Comparison of ENCODE assay signal across 1 mouse cellular context in the genomic region with DNA sequence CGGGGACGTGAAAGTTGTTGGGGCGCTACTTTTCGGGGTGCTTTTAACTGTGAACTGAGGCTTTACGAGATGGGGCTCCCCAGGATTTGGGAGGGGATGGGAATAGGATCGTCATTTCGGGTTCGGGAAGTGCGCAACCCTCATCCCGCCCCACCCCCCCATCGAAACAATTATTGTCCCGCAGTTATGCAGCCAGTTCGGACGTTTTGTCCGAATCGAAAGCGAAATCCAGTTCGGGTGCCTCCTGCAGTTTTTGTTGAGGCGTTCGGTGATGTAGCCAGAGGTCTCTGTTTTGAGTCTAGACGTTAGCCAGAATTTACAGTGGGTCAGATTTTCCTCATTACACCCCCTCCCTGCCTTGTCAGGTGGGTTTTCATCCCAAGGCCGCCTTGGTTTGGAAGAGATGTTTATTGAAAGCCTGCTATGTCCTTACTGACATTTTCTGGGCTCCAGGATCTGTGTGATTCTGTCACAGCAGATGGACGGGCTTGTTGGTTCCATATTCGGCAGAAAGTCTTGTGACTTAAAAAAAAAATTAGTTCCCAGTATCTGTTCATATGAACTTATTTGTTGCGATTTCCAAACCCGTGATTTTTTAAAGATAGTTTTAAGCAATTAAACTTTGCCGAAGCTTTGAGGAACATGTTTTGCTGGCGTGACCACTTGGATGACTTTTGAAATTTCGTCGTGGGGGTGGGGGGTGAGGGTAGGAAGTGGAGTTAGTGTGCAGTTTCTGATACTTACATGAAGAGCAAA.
TF ChIP-seq lines count a peak whose summit lies in the region.

No protein-coding gene starts in this region.

TF ChIP-seq in CH12.LX, 34 proteins besides CTCF, POLR2A, EP300 and RAD21:
- no peak for TF ChIP-seq ZNF384 (IDR thresholded peaks at IDR 0.05; ENCODE audit: low read depth, low read length)
- TF ChIP-seq MAZ (IDR thresholded peaks at IDR 0.05; ENCODE audit: low read depth, low read length) = no peak
